Mouse (Mus musculus) neural tube, embryonic 14.5 days (tissue): ENCODE measurements around the gene Rassf1. TPM values are rescaled to one million over a fixed set of nuclear protein-coding genes. Genes with fewer than 3 reads are reported as not detected.

Experiments used
- ATAC-seq: fragments of 200-750 bp; cut with Nextera tagmentation; 2 replicates; pipeline ENCODE4 v1.8.0; 2017; ENCODE audit warnings: low read depth, mild to moderate bottlenecking, moderate TSS enrichment, moderate library complexity
- H3K27ac ChIP-seq: fragments of 300-500 bp; sonication (generic); 2 replicates; pipeline ENCODE4 v1.5.1; 2014; ENCODE audit warnings: low read depth, mild to moderate bottlenecking, control low read depth, low read length, moderate library complexity, mixed read lengths
- H3K27me3 ChIP-seq: fragments of 300-500 bp; sonication (generic); 2 replicates; pipeline ENCODE4 v1.6.1; 2014; ENCODE audit warnings: low read length; ENCODE audit not compliant: control insufficient read depth, insufficient read depth
- H3K36me3 ChIP-seq: fragments of 300-500 bp; sonication (generic); 2 replicates; pipeline ENCODE4 v1.6.1; 2014; ENCODE audit warnings: low read length, mixed read lengths; ENCODE audit not compliant: control insufficient read depth, insufficient read depth
- H3K4me1 ChIP-seq: fragments of 300-500 bp; sonication (generic); 2 replicates; pipeline ENCODE4 v1.6.1; 2014; ENCODE audit warnings: low read length; ENCODE audit not compliant: control insufficient read depth, insufficient read depth
- H3K4me2 ChIP-seq: fragments of 300-500 bp; sonication (generic); 2 replicates; pipeline ENCODE4 v1.6.1; 2014; ENCODE audit warnings: mild to moderate bottlenecking, low read depth, low read length, control low read depth
- H3K4me3 ChIP-seq: fragments of 300-500 bp; sonication (generic); 2 replicates; pipeline ENCODE4 v1.5.1; 2014; ENCODE audit warnings: low read depth, low read length, control low read depth, mixed read lengths
- H3K9ac ChIP-seq: fragments of 300-500 bp; sonication (generic); replicated peaks from 2 replicates; pipeline ENCODE4 v1.6.1; 2014; ENCODE audit warnings: low read depth, mild to moderate bottlenecking, control low read depth, low read length, mixed read lengths
- H3K9me3 ChIP-seq: fragments of 300-500 bp; sonication (generic); 2 replicates; pipeline ENCODE4 v1.6.1; 2016; ENCODE audit warnings: low read length; ENCODE audit not compliant: control insufficient read depth
- WGBS: fragments of 180-500 bp; shearing (Covaris S2); extraction: QIAGEN DNeasy Blood & Tissue Kit; methylation state at CpG from one replicate; pipeline ENCODE4 v1.1.7; 2014; 5-methylcytosine and 5-hydroxymethylcytosine counted together
- polyA plus RNA-seq: library from polyadenylated mRNA; unstranded; fragments of >200 nt; fragmentation: Nextera tagmentation; extraction: Ambion mirVana; gene quantifications from 2 replicates; pipeline ENCODE4 v1.2.1, GENCODE M21; 2014

The Rassf1 gene
- polyA plus RNA-seq, 1 experiment from 2014 or later: 34.1 TPM

DNA sequence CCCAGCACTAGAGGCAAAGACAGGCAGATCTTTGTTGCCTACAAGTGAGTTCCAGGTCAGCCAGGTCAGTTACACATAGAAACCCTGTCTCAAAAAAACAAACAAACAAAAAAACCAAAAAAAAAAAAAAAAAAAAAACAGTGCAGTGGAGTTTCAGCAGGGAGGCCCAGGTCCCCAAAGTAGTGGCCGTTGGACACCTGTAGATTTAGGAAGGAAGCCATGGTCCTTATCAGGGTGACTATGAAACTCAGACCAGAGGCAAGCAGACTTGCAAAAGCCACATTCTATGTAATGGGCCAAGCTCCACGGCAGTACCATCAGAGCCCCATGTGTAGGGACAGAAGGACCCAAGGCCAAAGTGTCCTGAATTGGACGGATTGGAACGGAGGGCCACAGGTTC is 30.2 kb downstream of the Rassf1 start:
- Histone ChIP-seq H3K4me1 (peaks cover 18% of the 10 kb centered on the region), H3K36me3 (peaks cover 7% of the 10 kb centered on the region; the same call in 1 of the 2 replicates), H3K27ac (no peak overlapping the region), H3K4me3 (peak overlapping the region; percentile 43; the same call in 1 of the 2 replicates), H3K27me3 (no peaks in the 10 kb centered on the region), H3K9me3 (no peaks in the 10 kb centered on the region), H3K4me2 (peak overlapping the region; percentile 93), H3K9ac (peak overlapping the region; percentile 67; the same call in 1 of the 2 replicates)
- WGBS: 88% methylated on average over 4 of the region's 4 CpGs
- ATAC-seq: no peak

DNA sequence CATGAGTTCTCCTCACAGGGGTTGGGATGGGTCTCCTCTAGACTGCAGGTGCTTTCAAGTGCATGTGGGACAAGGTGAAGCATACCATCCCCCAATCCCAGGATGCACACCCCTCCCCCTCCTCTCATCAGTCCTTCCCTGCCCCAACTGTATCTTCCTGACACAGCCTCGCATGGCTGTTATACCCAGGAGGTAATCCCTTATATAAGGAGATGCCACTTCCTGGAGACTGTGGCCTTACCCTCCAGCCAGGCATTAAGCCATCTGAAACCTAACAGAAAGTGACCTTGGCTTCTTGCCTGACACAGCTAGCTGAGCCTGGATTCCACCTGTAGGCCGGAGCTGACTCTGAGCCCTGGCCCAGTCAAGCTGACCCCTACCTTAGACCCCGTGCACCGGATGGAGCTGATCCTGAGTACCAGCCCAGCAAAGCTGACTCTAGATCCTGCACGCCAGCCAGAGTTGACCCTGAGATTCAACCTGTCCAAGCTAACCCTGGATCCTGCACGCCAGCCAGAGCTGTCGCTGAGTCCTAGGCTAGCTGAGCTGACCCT is 31.2 kb downstream of the Rassf1 start:
- WGBS: 93% methylated on average over 7 of the region's 7 CpGs
- Histone ChIP-seq H3K9me3 (no peaks in the 10 kb centered on the region), H3K27ac (no peak overlapping the region), H3K27me3 (no peaks in the 10 kb centered on the region), H3K4me1 (peaks cover 18% of the 10 kb centered on the region), H3K36me3 (peaks cover 7% of the 10 kb centered on the region; the same call in 1 of the 2 replicates), H3K4me2 (no peak overlapping the region), H3K4me3 (no peak overlapping the region), H3K9ac (no peak overlapping the region)
- ATAC-seq: no peak

DNA sequence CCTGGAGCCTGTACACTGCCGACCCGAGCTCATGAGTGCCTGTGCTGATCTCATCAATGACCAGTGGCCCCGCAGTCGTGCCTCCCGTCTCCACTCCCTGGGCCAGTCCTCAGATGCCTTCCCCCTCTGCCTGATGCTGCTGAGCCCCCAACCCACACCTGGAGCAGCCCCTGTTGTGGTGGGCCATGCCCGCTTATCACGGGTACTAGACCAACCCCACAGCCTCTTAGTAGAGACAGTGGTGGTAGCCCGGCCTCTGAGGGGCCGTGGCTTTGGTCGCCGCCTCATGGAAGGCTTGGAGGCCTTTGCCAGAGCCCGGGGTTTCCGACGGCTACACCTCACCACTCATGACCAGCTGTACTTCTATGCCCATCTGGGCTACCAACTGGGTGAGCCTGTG is 31.8 kb downstream of the Rassf1 start:
- H3K27ac ChIP-seq: no peak overlapping the region
- H3K27me3 ChIP-seq: no peaks in the 10 kb centered on the region
- 90% methylated on average over 14 of the region's 14 CpGs for WGBS

DNA sequence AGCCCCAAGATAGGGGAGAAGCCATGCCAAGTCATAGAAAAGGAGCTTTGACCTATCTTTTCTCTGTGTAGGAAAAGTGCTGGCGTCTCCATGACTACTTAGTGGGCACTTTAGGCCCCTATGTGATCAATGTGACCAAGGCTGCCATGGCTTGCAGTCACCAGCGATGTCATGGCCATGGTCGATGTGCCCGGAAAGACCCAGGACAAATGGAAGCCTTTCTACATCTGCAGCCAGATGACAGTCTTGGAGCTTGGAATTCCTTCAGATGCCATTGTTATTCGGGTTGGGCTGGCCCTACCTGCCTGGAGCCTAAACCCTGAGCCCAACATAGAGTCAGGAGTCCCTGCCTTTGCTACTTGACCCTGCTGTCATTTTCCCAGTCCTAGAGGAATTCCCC is 35.1 kb downstream of the Rassf1 start:
- 93% methylated on average over 5 of the region's 5 CpGs for WGBS
- no peak for ATAC-seq
- H3K4me2 ChIP-seq: no peak overlapping the region
- H3K9ac ChIP-seq: no peak overlapping the region
- H3K36me3 ChIP-seq: peaks cover 25% of the 10 kb centered on the region
- no peak overlapping the region for H3K4me3 ChIP-seq
- no peak overlapping the region for H3K27ac ChIP-seq
- peaks cover 11% of the 10 kb centered on the region for H3K4me1 ChIP-seq
- no peaks in the 10 kb centered on the region for H3K9me3 ChIP-seq
- H3K27me3 ChIP-seq: no peaks in the 10 kb centered on the region

More for the DNA sequence above, 31.8 kb downstream of the Rassf1 start:
- Histone ChIP-seq H3K4me1 (peaks cover 20% of the 10 kb centered on the region), H3K4me3 (no peak overlapping the region), H3K9me3 (no peaks in the 10 kb centered on the region), H3K36me3 (peaks cover 7% of the 10 kb centered on the region; the same call in 1 of the 2 replicates), H3K4me2 (no peak overlapping the region), H3K9ac (no peak overlapping the region)
- ATAC-seq: no peak

DNA sequence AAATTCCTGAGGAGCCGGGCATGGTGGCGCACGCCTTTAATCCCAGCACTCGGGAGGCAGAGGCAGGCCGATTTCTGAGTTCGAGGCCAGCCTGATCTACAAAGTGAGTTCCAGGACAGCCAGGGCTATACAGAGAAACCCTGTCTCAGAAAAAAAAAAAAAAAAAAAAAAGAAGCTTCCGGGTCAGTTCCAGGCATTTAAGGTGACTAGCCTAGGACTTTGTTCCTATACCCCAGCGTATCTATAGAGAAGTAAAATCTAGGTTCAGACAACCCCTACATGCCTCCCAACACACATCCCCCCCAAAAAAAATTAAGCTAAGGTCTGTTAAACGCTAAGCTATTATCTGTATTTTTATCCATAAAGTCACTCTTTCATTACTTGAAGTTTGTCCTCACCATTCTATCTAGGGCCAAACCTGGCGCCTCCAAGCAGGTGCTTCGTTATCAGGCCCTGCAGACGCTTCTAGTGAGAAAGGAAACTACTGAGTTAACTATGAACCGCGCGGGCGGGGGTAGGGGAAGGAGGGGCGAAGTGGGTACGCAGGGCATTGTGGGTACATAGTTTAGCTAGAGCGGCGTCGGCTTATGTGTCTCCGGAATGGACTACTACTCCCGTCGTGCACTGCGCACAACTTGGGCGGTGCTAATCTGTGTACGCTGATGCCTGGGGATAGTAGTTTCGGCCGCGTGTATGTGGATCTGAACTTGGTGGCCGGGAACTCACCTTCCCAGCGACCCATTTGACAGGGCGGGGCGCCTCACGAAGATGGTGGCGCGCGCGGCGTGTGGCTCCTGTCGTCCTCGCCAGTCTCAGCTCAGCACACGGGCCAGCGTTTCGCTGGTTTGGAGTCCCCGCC is 35.8 kb downstream of the Rassf1 start, which contains the start of gene Ifrd2:
TSS of gene Ifrd2 (plus strand) at position 669 of the 859 bp plus-strand sequence.
- peak; percentile 97 for ATAC-seq
- Histone ChIP-seq H3K9ac (peak within 1 kb of the TSS; percentile 44; the same call in 1 of the 2 replicates), H3K4me3 (peak within 1 kb of the TSS; percentile 68), H3K27me3 (no peaks in the 10 kb centered on the region), H3K9me3 (no peaks in the 10 kb centered on the region), H3K27ac (no peak within 1 kb of the TSS), H3K4me1 (peaks cover 6% of the 10 kb centered on the region), H3K36me3 (peaks cover 30% of the 10 kb centered on the region), H3K4me2 (peak within 1 kb of the TSS; percentile 59)
- WGBS: 14% methylated on average over 46 of the region's 46 CpGs

DNA sequence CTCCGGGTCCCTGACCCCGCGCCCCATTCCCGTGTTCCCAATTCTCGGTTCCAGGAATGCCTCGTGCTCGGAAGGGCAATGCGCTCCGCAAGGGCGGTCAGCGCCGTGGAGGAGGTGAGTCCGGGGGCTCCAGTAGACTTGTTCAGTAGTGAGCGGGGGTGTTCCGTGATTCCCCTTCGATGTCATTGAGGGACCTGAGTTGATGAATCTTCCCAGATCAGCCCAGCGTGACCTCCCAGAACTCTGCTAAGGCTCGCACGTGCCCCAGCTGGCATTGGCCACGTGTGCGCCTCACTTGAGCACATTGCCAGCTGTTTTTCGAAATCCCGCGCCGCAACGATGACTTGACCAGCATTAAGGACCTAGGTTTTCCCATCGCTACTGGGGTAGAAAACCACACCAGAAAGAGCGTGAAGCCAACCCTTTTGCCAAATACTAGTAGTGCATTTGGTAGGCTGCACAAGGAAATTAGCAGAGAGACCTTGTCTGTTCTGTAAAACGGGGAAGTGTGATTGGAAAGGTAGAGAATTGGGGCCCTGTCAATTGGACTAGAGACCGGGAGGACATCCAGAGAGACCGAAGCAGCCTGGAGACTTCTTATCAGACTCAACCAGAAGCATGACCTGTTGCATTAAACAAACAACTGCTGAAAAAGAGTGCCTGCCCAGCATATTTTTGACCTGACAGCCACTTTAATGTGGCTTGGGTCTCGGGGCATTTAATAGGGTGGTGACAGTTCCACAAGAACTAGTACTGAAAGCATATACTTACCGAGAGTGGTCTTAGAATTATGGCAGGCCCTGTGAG is 36.7 kb downstream of the Rassf1 start:
- WGBS: 5% methylated on average over 33 of the region's 33 CpGs
- H3K4me2 ChIP-seq: peak overlapping the region; percentile 59
- peak overlapping the region; percentile 68 for H3K4me3 ChIP-seq
- H3K4me1 ChIP-seq: peaks cover 6% of the 10 kb centered on the region
- peak overlapping the region; percentile 44; the same call in 1 of the 2 replicates for H3K9ac ChIP-seq
- peak; percentile 54; the same call in 1 of the 2 replicates for ATAC-seq
- peaks cover 30% of the 10 kb centered on the region for H3K36me3 ChIP-seq
- H3K27me3 ChIP-seq: no peaks in the 10 kb centered on the region
- no peaks in the 10 kb centered on the region for H3K9me3 ChIP-seq
- no peak overlapping the region for H3K27ac ChIP-seq

DNA sequence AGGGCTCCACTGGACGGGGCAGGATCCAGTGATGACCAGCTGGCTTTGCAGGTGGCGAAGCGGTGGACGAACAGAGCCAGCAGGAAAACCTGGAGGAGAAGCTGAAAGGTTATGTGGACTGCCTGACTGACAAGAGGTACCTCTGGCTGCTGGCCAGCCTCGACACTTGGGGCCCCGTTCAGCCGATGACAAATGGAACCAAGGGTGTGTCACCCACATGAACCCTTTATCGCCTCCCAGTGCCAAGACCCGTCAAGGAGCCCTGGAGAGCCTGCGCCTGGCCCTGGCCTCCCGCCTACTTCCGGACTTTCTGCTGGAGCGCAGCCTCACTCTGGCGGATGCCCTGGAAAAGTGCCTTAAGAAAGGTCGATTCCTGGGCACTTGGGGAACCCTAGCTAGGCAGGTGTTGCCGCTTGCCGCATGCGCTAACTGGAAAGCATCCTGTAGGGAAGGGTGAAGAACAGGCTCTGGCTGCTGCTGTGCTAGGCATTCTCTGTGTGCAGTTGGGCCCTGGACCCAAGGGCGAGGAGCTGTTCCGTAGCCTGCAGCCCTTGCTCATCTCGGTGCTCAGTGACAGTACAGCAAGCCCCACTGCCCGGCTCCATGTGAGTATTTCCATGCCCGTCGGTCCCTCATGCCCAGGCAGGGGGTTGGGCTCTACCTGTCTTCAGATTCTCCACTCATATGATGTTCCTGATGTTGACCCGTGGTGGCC is 38.9 kb downstream of the Rassf1 start:
- Histone ChIP-seq H3K27me3 (no peaks in the 10 kb centered on the region), H3K4me2 (no peak overlapping the region), H3K4me1 (peaks cover 6% of the 10 kb centered on the region), H3K27ac (no peak overlapping the region), H3K9ac (no peak overlapping the region), H3K36me3 (peaks cover 31% of the 10 kb centered on the region), H3K9me3 (no peaks in the 10 kb centered on the region), H3K4me3 (no peak overlapping the region)
- 93% methylated on average over 25 of the region's 25 CpGs for WGBS
- no peak for ATAC-seq

DNA sequence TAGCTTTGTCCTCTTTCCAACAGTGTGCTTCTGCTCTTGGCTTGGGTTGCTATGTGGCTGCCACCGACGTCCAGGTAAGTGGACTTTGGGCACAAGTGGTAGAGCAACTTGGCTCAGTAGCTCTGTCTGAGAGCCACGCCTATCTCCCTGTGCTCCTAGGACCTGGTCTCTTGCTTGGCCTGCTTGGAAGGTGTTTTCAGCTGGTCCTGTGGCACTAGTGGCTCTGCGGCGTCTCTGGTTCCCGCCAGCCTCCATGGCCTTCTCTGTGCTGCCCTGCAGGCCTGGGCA is 39.4 kb downstream of the Rassf1 start:
- WGBS: 97% methylated on average over 6 of the region's 6 CpGs
- H3K4me2 ChIP-seq: no peak overlapping the region
- no peaks in the 10 kb centered on the region for H3K27me3 ChIP-seq
- H3K4me3 ChIP-seq: no peak overlapping the region
- peaks cover 31% of the 10 kb centered on the region for H3K36me3 ChIP-seq
- H3K27ac ChIP-seq: no peak overlapping the region
- no peaks in the 10 kb centered on the region for H3K9me3 ChIP-seq
- no peak for ATAC-seq
- H3K9ac ChIP-seq: no peak overlapping the region
- H3K4me1 ChIP-seq: peaks cover 6% of the 10 kb centered on the region
